Mouse (Mus musculus) ES-Bruce4 (cell line): ENCODE data around the gene Ttc7b.

Source experiments
- CTCF ChIP-seq: IDR thresholded peaks from one replicate; pipeline ENCODE4 v1.8.1; 2011; ENCODE audit warnings: low read depth, low read length
- EP300 ChIP-seq: IDR thresholded peaks from 2 replicates; pipeline ENCODE4 v1.6.1; 2011; ENCODE audit warnings: low read depth, low read length; ENCODE audit not compliant: insufficient read depth
- POLR2A ChIP-seq: IDR thresholded peaks from one replicate; pipeline ENCODE4 v1.8.1; 2011; ENCODE audit warnings: low read length; ENCODE audit not compliant: insufficient read depth

- TF ChIP-seq CTCF (no peak), EP300 (no peak), POLR2A (no peak)
Observed at GRCm38 (mm10) chr12:100553675-100554074, 33.0 kb upstream of the Ttc7b start.
